Mouse (Mus musculus): ENCODE results near the gene Rpl35a. TPM values are rescaled to one million over a fixed set of nuclear protein-coding genes. Genes with fewer than 3 reads are reported as not detected.
A peak's percentile ranks its signal among the peaks of the same experiment; 100 is the strongest.

Rpl35a gene
- total and polyA plus RNA-seq, 2 experiments from 2014 or later: 473 to 486 TPM

- Histone ChIP-seq H3K36me3 (ENCODE audit: insufficient read depth, low read length) (peaks cover 25% of the 10 kb centered on the region; the same call in 1 of the 2 replicates), H3K9me3 (ENCODE audit: low read length) (no peaks in the 10 kb centered on the region), H3K4me3 (ENCODE audit: low read length) (no peak overlapping the region), H3K27me3 (ENCODE audit: insufficient read depth, low read length) (no peaks in the 10 kb centered on the region), H3K4me2 (ENCODE audit: low read depth, low read length) (no peak overlapping the region), H3K4me1 (ENCODE audit: insufficient read depth, low read length) (no peaks in the 10 kb centered on the region), H3K27ac (no peak overlapping the region), H3K9ac (replicated peaks; ENCODE audit: low read length) (no peak overlapping the region)
- no peak for ATAC-seq
- 95% methylated on average over 3 of the region's 3 CpGs for WGBS
- no peak for TF ChIP-seq CTCF (IDR thresholded peaks at IDR 0.05; ENCODE audit: low read depth)
- DNase-seq (ENCODE audit: low spot score): no peak
Observed at GRCm38 (mm10) chr16:33015396-33015907, 40.8 kb upstream of the Rpl35a start.

GRCm38 (mm10) chr16:33015986-33016385, 40.3 kb upstream of the Rpl35a start:
- Histone ChIP-seq H3K27me3 (ENCODE audit: insufficient read depth, low read length) (no peaks in the 10 kb centered on the region), H3K9ac (replicated peaks; ENCODE audit: low read length) (no peak overlapping the region), H3K9me3 (ENCODE audit: low read length) (no peaks in the 10 kb centered on the region), H3K4me2 (ENCODE audit: low read depth, low read length) (no peak overlapping the region), H3K4me3 (ENCODE audit: low read length) (no peak overlapping the region), H3K27ac (no peak overlapping the region), H3K4me1 (ENCODE audit: insufficient read depth, low read length) (no peaks in the 10 kb centered on the region), H3K36me3 (ENCODE audit: insufficient read depth, low read length) (peaks cover 20% of the 10 kb centered on the region; the same call in 1 of the 2 replicates)
- ATAC-seq (no peak), DNase-seq (ENCODE audit: low spot score) (no peak)
- no peak for TF ChIP-seq CTCF (IDR thresholded peaks at IDR 0.05; ENCODE audit: low read depth)
- 93% methylated on average over 2 of the region's 2 CpGs for WGBS

GRCm38 (mm10) chr16:33017677-33018349, 38.4 kb upstream of the Rpl35a start:
- ATAC-seq (no peak), DNase-seq (ENCODE audit: low spot score) (no peak)
- WGBS: 94% methylated on average over 5 of the region's 5 CpGs
- no peak overlapping the region for H3K9ac ChIP-seq (replicated peaks; ENCODE audit: low read length)
- H3K4me2 ChIP-seq (ENCODE audit: low read depth, low read length): no peak overlapping the region
- TF ChIP-seq CTCF (IDR thresholded peaks at IDR 0.05; ENCODE audit: low read depth): no peak
- no peaks in the 10 kb centered on the region for H3K9me3 ChIP-seq (ENCODE audit: low read length)
- H3K4me1 ChIP-seq (ENCODE audit: insufficient read depth, low read length): no peaks in the 10 kb centered on the region
- no peak overlapping the region for H3K4me3 ChIP-seq (ENCODE audit: low read length)
- peaks cover 14% of the 10 kb centered on the region; the same call in 1 of the 2 replicates for H3K36me3 ChIP-seq (ENCODE audit: insufficient read depth, low read length)
- no peak overlapping the region for H3K27ac ChIP-seq
- no peaks in the 10 kb centered on the region for H3K27me3 ChIP-seq (ENCODE audit: insufficient read depth, low read length)

DNA sequence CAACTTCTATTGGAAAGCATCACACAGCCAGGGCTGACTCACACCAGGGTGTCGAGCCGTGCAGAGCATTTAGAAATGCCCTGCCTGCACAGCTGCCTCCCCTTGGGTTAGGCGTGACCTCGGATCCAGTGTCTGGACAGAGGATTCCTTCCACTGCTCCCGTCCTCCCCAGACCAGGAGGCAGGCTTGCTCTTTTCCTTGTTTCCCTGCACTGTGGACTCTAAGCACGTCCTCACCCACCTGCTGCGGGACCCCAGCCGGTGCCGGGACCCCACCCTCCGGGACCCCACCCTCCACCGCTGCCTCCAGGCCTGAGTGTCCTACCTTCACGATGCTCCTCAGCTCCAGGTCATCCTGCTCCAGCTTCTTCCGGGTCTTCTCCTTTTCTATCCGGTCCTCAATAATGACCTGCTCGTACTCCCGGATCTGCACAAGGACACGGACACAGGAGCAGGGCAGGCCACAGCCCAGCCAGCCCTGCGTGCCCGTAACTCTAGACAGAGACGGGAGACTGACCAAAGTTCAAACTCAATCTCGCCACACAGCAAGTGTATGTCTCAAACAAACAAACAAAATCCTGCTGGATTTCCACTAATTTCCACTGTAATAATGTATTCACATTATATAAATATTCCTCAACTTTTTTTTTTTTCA, 37.0 kb upstream of the Rpl35a start:
- Histone ChIP-seq H3K36me3 (ENCODE audit: insufficient read depth, low read length) (peaks cover 1% of the 10 kb centered on the region; the same call in 1 of the 2 replicates), H3K9ac (replicated peaks; ENCODE audit: low read length) (no peak overlapping the region), H3K27me3 (ENCODE audit: insufficient read depth, low read length) (no peaks in the 10 kb centered on the region), H3K4me1 (ENCODE audit: insufficient read depth, low read length) (no peaks in the 10 kb centered on the region), H3K4me2 (ENCODE audit: low read depth, low read length) (no peak overlapping the region), H3K9me3 (ENCODE audit: low read length) (no peaks in the 10 kb centered on the region), H3K4me3 (ENCODE audit: low read length) (no peak overlapping the region), H3K27ac (no peak overlapping the region)
- no peak for TF ChIP-seq CTCF (IDR thresholded peaks at IDR 0.05; ENCODE audit: low read depth)
- ATAC-seq: no peak
- WGBS: 76% methylated on average over 21 of the region's 21 CpGs
- no peak for DNase-seq (ENCODE audit: low spot score)

DNA sequence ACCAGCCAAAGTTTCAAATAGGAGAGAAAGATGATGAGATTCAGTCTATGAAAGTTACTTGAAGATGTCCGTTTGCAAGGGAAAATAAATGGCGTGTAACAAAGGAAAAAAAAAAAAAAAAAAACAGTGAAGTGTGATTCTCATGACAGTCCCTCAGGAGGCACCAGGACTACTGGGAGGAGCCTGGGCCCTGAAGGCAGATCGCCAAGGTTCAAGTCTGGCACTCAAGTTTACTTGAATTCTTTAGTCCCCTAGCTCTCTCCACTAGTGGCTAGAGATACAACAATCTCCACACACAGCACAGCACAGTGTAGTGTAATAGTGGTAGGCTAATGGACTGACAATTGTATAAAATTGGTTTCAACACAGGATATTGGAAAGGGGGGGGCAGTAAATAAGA, 34.9 kb upstream of the Rpl35a start:
- H3K4me3 ChIP-seq (ENCODE audit: low read length): no peak overlapping the region
- H3K4me2 ChIP-seq (ENCODE audit: low read depth, low read length): no peak overlapping the region
- no peak overlapping the region for H3K9ac ChIP-seq (replicated peaks; ENCODE audit: low read length)
- H3K4me1 ChIP-seq (ENCODE audit: insufficient read depth, low read length): no peaks in the 10 kb centered on the region
- no peaks in the 10 kb centered on the region for H3K27me3 ChIP-seq (ENCODE audit: insufficient read depth, low read length)
- no peak overlapping the region for H3K27ac ChIP-seq
- no peak for DNase-seq (ENCODE audit: low spot score)
- ATAC-seq: no peak
- no peaks in the 10 kb centered on the region for H3K36me3 ChIP-seq (ENCODE audit: insufficient read depth, low read length)
- no peak for TF ChIP-seq CTCF (IDR thresholded peaks at IDR 0.05; ENCODE audit: low read depth)
- 76% methylated on average over 3 of the region's 3 CpGs for WGBS
- no peaks in the 10 kb centered on the region for H3K9me3 ChIP-seq (ENCODE audit: low read length)

DNA sequence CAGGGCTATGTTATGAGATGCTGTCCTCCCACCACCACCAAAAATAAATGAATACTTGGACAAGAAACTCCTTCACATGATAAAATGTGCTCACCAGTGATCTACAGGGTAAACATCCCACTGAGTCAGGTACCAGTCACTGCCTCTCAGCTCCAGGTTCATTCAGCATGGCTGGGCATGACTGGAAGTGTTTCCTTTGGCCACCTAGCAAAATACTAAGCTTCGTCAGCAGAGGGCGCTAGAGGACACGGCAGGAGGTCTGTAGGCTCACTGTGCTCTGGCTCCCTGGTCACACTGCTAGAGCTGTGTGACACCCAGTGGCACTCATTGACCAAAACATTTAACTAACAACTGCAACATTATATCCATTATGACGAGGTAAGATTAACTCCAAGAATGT, 32.5 kb upstream of the Rpl35a start:
- ATAC-seq (peak; percentile 69; the same call in 1 of the 2 replicates), DNase-seq (ENCODE audit: low spot score) (peak; percentile 76)
- H3K4me1 ChIP-seq (ENCODE audit: insufficient read depth, low read length): no peaks in the 10 kb centered on the region
- no peak overlapping the region for H3K4me3 ChIP-seq (ENCODE audit: low read length)
- H3K9me3 ChIP-seq (ENCODE audit: low read length): no peaks in the 10 kb centered on the region
- no peak overlapping the region for H3K27ac ChIP-seq
- H3K4me2 ChIP-seq (ENCODE audit: low read depth, low read length): no peak overlapping the region
- no peaks in the 10 kb centered on the region for H3K36me3 ChIP-seq (ENCODE audit: insufficient read depth, low read length)
- WGBS: 7% methylated on average over 4 of the region's 4 CpGs
- TF ChIP-seq CTCF (IDR thresholded peaks at IDR 0.05; ENCODE audit: low read depth): peak; percentile 90
- H3K9ac ChIP-seq (replicated peaks; ENCODE audit: low read length): no peak overlapping the region
- H3K27me3 ChIP-seq (ENCODE audit: insufficient read depth, low read length): no peaks in the 10 kb centered on the region
